Mouse (Mus musculus): ENCODE data around the gene Zc3h13. TPM values are rescaled to one million over a fixed set of nuclear protein-coding genes. Genes with fewer than 3 reads are reported as not detected.

The Zc3h13 gene
- total and polyA plus RNA-seq, 3 experiments = 17.7 to 38.5 (median 18.8) TPM

- in situ Hi-C loops (cut with MboI; ENCODE audit: low pct_ligation_motif_present, low pct_unique_long_range_greater_than_20kb, low sequenced_read_pairs) = no loop called here
- no peak for DNase-seq (ENCODE audit: extremely low read depth)
- Histone ChIP-seq H3K9ac (ENCODE audit: insufficient read depth, low read depth) (no peak overlapping the region), H3K27ac (ENCODE audit: insufficient read depth, low read depth) (no peak overlapping the region), H3K4me3 (replicated peaks in 1 of 3; ENCODE audit: low read depth in 2 of 3, low read length in 2 of 3, poor library complexity in 1 of 3) (no peak overlapping the region), H3K4me2 (ENCODE audit: insufficient read depth, low read depth, poor library complexity, severe bottlenecking) (no peak overlapping the region), H3K27me3 (replicated peaks) (no peaks in the 10 kb centered on the region), H3K4me1 (ENCODE audit: control insufficient read depth in 1 of 2, insufficient read depth in 2 of 2) (peaks cover 0 to 6% of the 10 kb centered on the region in 2 experiments; a peak in 2 of 4 replicates), H3K79me2 (replicated peaks; ENCODE audit: control insufficient read depth, extremely low read depth, insufficient read depth, poor library complexity, severe bottlenecking) (no peaks in the 10 kb centered on the region), H3K36me3 (replicated peaks in 1 of 2; ENCODE audit: control insufficient read depth in 1 of 2, insufficient read depth in 1 of 2, low read length in 1 of 2) (no peaks in the 10 kb centered on the region), H3K9me3 (replicated peaks; ENCODE audit: low read length) (no peaks in the 10 kb centered on the region)
- dilution Hi-C loops (cut with MboI; ENCODE audit: extremely low pct_ligation_motif_present, extremely low pct_unique_long_range_greater_than_20kb, low sequenced_read_pairs) = no loop called here
- TF ChIP-seq POLR2A (IDR thresholded peaks at IDR 0.05; ENCODE audit: low read depth, low read length) = no peak
- no peak for TF ChIP-seq PAX5 (IDR thresholded peaks at IDR 0.05; ENCODE audit: low read length)
- no peak for TF ChIP-seq ETS1 (conservative IDR thresholded peaks at IDR 0.05; ENCODE audit: low read depth, low read length)
- no peak for TF ChIP-seq TCF12 (IDR thresholded peaks at IDR 0.05; ENCODE audit: low read depth, low read length)
- TF ChIP-seq POLR2AphosphoS2 (IDR thresholded peaks at IDR 0.05; ENCODE audit: low read depth, low read length) = no peak
- TF ChIP-seq JUN (IDR thresholded peaks at IDR 0.05; ENCODE audit: insufficient read depth, low read depth, low read length) = no peak
- TF ChIP-seq NELFE (IDR thresholded peaks at IDR 0.05; ENCODE audit: low read depth, low read length) = no peak
- no peak for TF ChIP-seq RCOR1 (conservative IDR thresholded peaks at IDR 0.05; ENCODE audit: low read depth, low read length)
- no peak for TF ChIP-seq ZKSCAN1 (IDR thresholded peaks at IDR 0.05; ENCODE audit: borderline replicate concordance, low read depth, low read length)
- no peak for TF ChIP-seq HCFC1 (IDR thresholded peaks at IDR 0.05; ENCODE audit: low read depth, low read length)
- no peak for TF ChIP-seq IRF4 (IDR thresholded peaks at IDR 0.05; ENCODE audit: low read depth, low read length)
- TF ChIP-seq BHLHE40 (IDR thresholded peaks at IDR 0.05; ENCODE audit: low read depth, low read length) = no peak
- TF ChIP-seq EP300 (IDR thresholded peaks at IDR 0.05; ENCODE audit: low read length) = no peak
Measured at GRCm38 (mm10) chr14:75367503-75367902, 83.3 kb downstream of the Zc3h13 start.

GRCm38 (mm10) chr14:75369880-75370279 lies 85.7 kb downstream of the Zc3h13 start:
- dilution Hi-C loops (cut with MboI; ENCODE audit: extremely low pct_ligation_motif_present, extremely low pct_unique_long_range_greater_than_20kb, low sequenced_read_pairs) = no loop called here
- no peak overlapping the region for H3K4me2 ChIP-seq (ENCODE audit: insufficient read depth, low read depth, poor library complexity, severe bottlenecking)
- TF ChIP-seq PAX5 (IDR thresholded peaks at IDR 0.05; ENCODE audit: low read length) (no peak), CHD2 (IDR thresholded peaks at IDR 0.05; ENCODE audit: low read length) (no peak), GABPA (IDR thresholded peaks at IDR 0.05; ENCODE audit: insufficient replicate concordance, low read depth, low read length) (no peak), MAFK (IDR thresholded peaks at IDR 0.05; ENCODE audit: insufficient replicate concordance, low read length) (no peak), USF2 (conservative IDR thresholded peaks at IDR 0.05; ENCODE audit: low read depth, low read length) (no peak), IRF4 (IDR thresholded peaks at IDR 0.05; ENCODE audit: low read depth, low read length) (no peak), MYC (IDR thresholded peaks at IDR 0.05; ENCODE audit: low read depth, low read length) (no peak), MEF2A (IDR thresholded peaks at IDR 0.05; ENCODE audit: borderline replicate concordance, low read depth, low read length) (no peak), KAT2A (IDR thresholded peaks at IDR 0.05; ENCODE audit: insufficient replicate concordance, low read length) (no peak), NELFE (IDR thresholded peaks at IDR 0.05; ENCODE audit: low read depth, low read length) (no peak), POLR2AphosphoS2 (IDR thresholded peaks at IDR 0.05; ENCODE audit: low read depth, low read length) (no peak)

More at GRCm38 (mm10) chr14:75369880-75370279, 85.7 kb downstream of the Zc3h13 start:
- in situ Hi-C loops (cut with MboI; ENCODE audit: low pct_ligation_motif_present, low pct_unique_long_range_greater_than_20kb, low sequenced_read_pairs) = no loop called here
- no peaks in the 10 kb centered on the region for H3K9me3 ChIP-seq (replicated peaks; ENCODE audit: low read length)
- no peak overlapping the region for H3K27ac ChIP-seq (ENCODE audit: insufficient read depth, low read depth)
- no peak for DNase-seq (ENCODE audit: extremely low read depth)
- H3K4me1 ChIP-seq (ENCODE audit: control insufficient read depth in 1 of 2, insufficient read depth in 2 of 2) = peaks cover 0 to 6% of the 10 kb centered on the region in 2 experiments; a peak in 2 of 4 replicates
- H3K9ac ChIP-seq (ENCODE audit: insufficient read depth, low read depth) = no peak overlapping the region
- H3K4me3 ChIP-seq (replicated peaks in 1 of 3; ENCODE audit: low read depth in 2 of 3, low read length in 2 of 3, poor library complexity in 1 of 3) = no peak overlapping the region
- no peaks in the 10 kb centered on the region for H3K36me3 ChIP-seq (replicated peaks in 1 of 2; ENCODE audit: control insufficient read depth in 1 of 2, insufficient read depth in 1 of 2, low read length in 1 of 2)
- H3K79me2 ChIP-seq (replicated peaks; ENCODE audit: control insufficient read depth, extremely low read depth, insufficient read depth, poor library complexity, severe bottlenecking) = no peaks in the 10 kb centered on the region
- H3K27me3 ChIP-seq (replicated peaks) = no peaks in the 10 kb centered on the region
